Mouse (Mus musculus) c-Kit-positive CD71-negative TER-119-negative erythroid progenitor cells, embryonic 14.5 days (primary cell): ENCODE data around the gene Gm4791.

Source experiments
- DNase-seq: peaks from one replicate; pipeline ENCODE4 v3.0.0-alpha.2; 2013; ENCODE audit warnings: low read depth

Gene Gm4791

GRCm38 (mm10) chr9:46998338-46998791, at the start of gene Gm4791:
Gm4791 (plus strand) TSS chr9:46998741.
- DNase-seq: no peak

- DNase-seq: no peak
Observed at GRCm38 (mm10) chr9:46956286-46956685, 42.3 kb upstream of the Gm4791 start.

GRCm38 (mm10) chr9:46957420-46957950, 41.1 kb upstream of the Gm4791 start:
- no peak for DNase-seq

- no peak for DNase-seq
Observed at GRCm38 (mm10) chr9:46966028-46966427, 32.5 kb upstream of the Gm4791 start.

GRCm38 (mm10) chr9:46968970-46969369, 29.6 kb upstream of the Gm4791 start:
- DNase-seq: no peak

- no peak for DNase-seq
Observed at GRCm38 (mm10) chr9:46969406-46969805, 29.1 kb upstream of the Gm4791 start.

- no peak for DNase-seq
Observed at GRCm38 (mm10) chr9:46978806-46979205, 19.7 kb upstream of the Gm4791 start.

GRCm38 (mm10) chr9:46980111-46980510, 18.4 kb upstream of the Gm4791 start:
- no peak for DNase-seq

- DNase-seq: no peak
Observed at GRCm38 (mm10) chr9:46983471-46983870, 15.1 kb upstream of the Gm4791 start.

GRCm38 (mm10) chr9:47041569-47041968, 43.0 kb downstream of the Gm4791 start:
- DNase-seq: no peak
